Mouse (Mus musculus) embryo, embryonic 9.5 days (tissue): ENCODE results near the gene Tmtc2.
A peak's percentile ranks its signal among the peaks of the same experiment; 100 is the strongest.

Experiments
- DNase-seq: peaks from one replicate; pipeline ENCODE4 v3.0.0-alpha.2; 2017; ENCODE audit errors: extremely low spot score

The Tmtc2 gene

GRCm38 (mm10) chr10:105288472-105288871, 285.8 kb downstream of the Tmtc2 start:
- DNase-seq, result no peak

GRCm38 (mm10) chr10:105287575-105287974, 286.7 kb downstream of the Tmtc2 start:
- DNase-seq, result no peak

GRCm38 (mm10) chr10:105287064-105287463, 287.2 kb downstream of the Tmtc2 start:
- DNase-seq, result no peak

GRCm38 (mm10) chr10:105286221-105286620, 288.0 kb downstream of the Tmtc2 start:
- DNase-seq, result no peak

- no peak for DNase-seq
Observed at GRCm38 (mm10) chr10:105284171-105284570, 290.1 kb downstream of the Tmtc2 start.

GRCm38 (mm10) chr10:105280933-105281332, 293.3 kb downstream of the Tmtc2 start:
- no peak for DNase-seq

GRCm38 (mm10) chr10:105260053-105260452, 314.2 kb downstream of the Tmtc2 start:
- peak; percentile 1 for DNase-seq

GRCm38 (mm10) chr10:105238291-105238690, 336.0 kb downstream of the Tmtc2 start:
- peak; percentile 87 for DNase-seq

- no peak for DNase-seq
Observed at GRCm38 (mm10) chr10:105232864-105233263, 341.4 kb downstream of the Tmtc2 start.

- DNase-seq, result no peak
Observed at GRCm38 (mm10) chr10:105230416-105230815, 343.8 kb downstream of the Tmtc2 start.

- no peak for DNase-seq
Observed at GRCm38 (mm10) chr10:105228623-105229022, 345.6 kb downstream of the Tmtc2 start.

GRCm38 (mm10) chr10:105227631-105228030, 346.6 kb downstream of the Tmtc2 start:
- DNase-seq, result peak; percentile 13

- no peak for DNase-seq
Observed at GRCm38 (mm10) chr10:105225714-105226113, 348.5 kb downstream of the Tmtc2 start.

- no peak for DNase-seq
Observed at GRCm38 (mm10) chr10:105222904-105223303, 351.3 kb downstream of the Tmtc2 start.

GRCm38 (mm10) chr10:105201491-105201890, 372.8 kb downstream of the Tmtc2 start:
- DNase-seq, result no peak

GRCm38 (mm10) chr10:105200678-105201077, 373.6 kb downstream of the Tmtc2 start:
- DNase-seq, result no peak

- DNase-seq, result peak; percentile 24
Observed at GRCm38 (mm10) chr10:105200092-105200491, 374.2 kb downstream of the Tmtc2 start.

- no peak for DNase-seq
Observed at GRCm38 (mm10) chr10:105199515-105199914, 374.7 kb downstream of the Tmtc2 start.

- no peak for DNase-seq
Observed at GRCm38 (mm10) chr10:105195377-105195776, 378.9 kb downstream of the Tmtc2 start.

GRCm38 (mm10) chr10:105193756-105194460, 380.3 kb downstream of the Tmtc2 start:
- DNase-seq, result no peak

- no peak for DNase-seq
Observed at GRCm38 (mm10) chr10:105192071-105192470, 382.2 kb downstream of the Tmtc2 start.

GRCm38 (mm10) chr10:105189746-105190145, 384.5 kb downstream of the Tmtc2 start:
- peak; percentile 15 for DNase-seq

- no peak for DNase-seq
Observed at GRCm38 (mm10) chr10:105186636-105187035, 387.6 kb downstream of the Tmtc2 start.
